Mouse (Mus musculus): ENCODE measurements around the gene Gnaz.

The Gnaz gene

DNA sequence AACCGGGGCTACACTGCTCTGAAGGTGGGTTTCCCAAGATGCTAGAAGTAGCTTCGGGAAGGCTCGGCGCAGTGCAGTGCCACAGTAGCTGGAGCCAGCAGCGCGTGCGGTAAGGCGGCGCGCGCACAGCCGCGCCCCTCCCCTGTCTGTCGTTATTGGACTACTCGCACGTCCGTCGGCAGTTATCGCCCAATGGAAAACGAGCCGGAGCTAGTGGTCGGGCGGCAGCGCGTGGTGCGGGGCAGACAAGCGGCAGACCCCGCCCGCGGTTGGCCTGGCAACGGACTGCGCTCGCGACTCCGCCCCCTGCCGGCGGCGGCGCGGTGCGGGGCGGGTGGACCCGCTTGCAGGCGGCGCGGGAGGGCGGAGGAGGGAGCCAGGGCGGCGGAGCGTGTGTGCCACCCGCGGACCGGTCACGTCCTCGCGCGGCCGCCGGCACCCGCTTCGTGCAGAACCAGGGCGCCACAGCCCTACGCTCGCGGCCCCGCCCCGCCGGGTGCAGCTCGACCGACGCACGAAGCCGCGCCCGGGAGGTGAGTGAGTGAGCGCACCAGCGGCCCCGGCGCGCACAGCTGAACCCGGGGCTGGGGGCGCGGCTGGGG is at the start of gene Gnaz:
Gene Gnaz (plus strand): TSS at position 328 of the 602 bp plus-strand sequence.
- in situ Hi-C loops (cut with MboI, MseI): no loop called here

DNA sequence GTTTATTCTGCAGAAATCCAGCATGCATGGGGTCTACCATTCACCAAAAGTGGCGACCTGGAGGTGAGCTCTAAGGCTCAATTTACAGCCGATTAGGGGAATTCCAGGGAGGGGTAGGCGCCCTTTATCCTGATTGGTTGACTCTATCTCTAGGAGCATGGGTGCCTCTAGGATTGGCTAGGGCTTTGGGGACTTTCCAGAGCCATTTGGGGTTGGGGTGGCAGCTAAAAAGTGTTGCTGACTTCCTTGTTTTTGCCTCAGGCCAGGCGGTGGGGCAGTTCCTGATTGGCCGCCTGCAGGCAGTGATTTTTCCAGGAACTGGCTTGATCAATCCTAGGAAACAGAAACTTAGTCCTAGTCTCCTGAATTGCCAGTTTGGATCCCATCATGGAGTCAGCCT is 47.7 kb upstream of the Gnaz start:
- in situ Hi-C loops (cut with MboI, MseI): no loop called here

DNA sequence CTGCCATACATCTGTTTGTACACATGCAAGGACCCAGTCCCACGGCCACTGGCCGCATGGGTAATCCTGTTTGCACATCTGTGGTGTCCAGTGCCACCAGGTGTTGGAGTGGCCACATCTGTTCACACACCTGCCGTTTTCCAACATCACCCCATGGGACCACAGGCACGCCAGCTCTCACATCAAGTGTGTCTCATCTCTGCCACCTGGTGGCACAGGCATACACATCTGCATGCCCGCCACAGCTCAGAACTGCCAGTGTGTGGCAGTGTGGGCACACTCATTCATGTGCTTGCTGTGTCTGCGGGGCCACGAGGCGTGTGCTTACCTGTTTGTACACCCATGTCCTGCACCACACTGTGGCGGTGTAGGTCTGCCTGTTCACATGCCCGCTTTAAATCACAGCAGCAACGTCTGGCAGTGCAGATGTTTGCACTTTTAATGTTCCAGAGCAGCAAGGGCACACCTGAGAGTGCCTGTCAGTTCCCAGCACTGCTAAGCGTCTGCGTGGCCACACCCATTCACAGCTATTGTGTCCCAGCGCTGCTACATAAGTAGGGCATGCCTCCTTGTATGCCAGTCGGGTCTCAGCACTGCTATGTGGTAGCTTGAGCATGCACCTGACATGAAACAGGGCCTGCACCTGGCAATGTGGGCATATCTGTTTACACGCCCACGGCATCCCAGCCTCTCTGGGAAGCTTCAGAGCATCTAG is 46.0 kb upstream of the Gnaz start:
- in situ Hi-C loops (cut with MboI, MseI): no loop called here

DNA sequence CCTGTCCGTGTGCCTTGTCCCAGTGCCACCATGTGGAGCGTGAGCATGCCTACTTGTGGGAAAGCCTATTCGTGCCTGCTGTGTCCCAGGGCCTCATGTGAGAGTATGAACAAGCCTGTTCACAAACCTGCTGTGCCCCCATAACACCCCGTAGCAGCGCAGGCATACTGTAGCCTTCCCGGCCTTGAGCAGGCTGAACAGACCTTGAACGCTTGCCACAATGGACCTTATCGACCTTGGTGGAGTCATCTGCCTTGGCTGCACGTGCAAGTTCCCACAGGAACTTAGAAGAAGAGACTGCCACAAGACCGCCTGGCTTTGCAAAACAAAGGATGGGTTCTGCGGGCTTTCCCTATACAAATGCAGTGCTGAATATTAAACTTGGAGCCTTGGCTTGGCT is 45.4 kb upstream of the Gnaz start:
- in situ Hi-C loops (cut with MboI, MseI): no loop called here

DNA sequence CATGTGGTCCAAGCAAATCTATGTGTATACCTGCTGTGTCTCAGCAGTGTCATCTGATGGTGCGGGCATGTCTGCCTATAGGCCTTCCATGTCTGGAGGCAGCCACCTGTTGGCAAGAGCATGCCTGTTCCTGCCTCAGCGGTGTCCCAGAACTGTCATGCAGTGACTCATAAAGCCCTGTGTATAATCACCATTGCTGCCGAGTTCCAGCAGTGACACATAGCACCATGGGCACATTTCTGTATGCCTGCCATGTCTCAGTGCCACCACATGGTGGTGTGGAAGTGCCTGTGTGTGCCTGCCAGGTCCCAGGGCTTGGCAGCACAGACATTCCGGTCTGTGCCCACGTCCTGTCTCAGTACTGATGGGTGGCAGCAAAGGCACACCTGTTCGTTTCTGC is 44.2 kb upstream of the Gnaz start:
- in situ Hi-C loops (cut with MboI, MseI): no loop called here

DNA sequence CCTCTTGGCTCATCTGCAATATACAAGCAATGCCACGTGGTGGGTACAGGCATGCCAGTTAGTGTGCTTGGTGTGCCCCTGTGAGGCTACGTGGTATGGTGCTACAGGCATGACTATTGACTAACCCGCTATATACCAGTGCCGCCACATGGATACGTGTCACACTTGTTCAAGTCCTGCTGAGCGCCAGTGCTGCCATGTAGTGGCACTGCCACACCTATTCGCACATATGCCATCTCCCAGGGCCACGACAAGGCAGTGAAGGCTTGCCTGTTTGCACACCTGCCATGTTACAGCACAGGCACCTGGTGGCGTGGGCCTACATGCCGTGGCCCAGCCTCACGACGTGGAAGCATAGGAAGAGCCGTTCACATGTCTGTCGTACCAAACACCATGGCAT is 42.7 kb upstream of the Gnaz start:
- in situ Hi-C loops (cut with MboI, MseI): no loop called here

DNA sequence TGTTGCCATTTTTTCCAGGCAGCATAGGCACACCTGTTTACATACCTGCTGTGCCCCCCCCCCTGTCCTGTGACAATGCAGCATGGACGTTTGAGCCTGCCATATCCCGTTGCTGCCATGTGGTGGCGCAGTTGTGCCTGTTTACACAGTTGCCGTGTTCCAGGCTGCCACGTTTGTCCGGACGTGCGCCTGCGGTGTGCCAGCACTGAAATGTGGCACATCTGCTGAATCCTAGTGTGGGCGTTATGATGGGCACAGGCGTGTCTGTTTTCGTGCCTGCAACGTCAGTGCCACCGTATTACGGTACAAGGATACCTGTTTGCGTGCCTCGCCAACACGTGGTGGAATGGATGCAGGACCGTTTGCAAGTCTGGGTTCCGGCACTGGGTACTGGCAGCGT is 41.7 kb upstream of the Gnaz start:
- in situ Hi-C loops (cut with MboI, MseI): no loop called here

DNA sequence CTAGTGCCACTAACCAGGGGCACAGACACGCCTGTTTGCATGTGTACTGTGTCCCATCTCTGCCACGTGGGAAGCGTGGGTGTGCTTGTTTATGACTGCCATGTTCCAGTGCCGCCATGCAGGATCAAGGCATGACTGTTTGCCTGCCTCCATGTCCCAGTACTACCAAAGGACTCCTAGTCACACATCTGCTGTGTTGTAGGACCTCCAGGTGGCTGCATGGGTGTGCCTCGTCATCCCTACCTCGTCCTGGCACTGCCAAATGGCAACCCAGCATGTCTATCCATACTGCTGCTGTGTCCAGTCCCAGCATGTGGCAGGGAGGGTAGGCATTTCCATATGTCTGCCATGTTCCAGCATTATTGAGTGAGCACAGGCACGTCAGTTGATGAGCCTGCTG is 38.7 kb upstream of the Gnaz start:
- in situ Hi-C loops (cut with MboI, MseI): no loop called here

DNA sequence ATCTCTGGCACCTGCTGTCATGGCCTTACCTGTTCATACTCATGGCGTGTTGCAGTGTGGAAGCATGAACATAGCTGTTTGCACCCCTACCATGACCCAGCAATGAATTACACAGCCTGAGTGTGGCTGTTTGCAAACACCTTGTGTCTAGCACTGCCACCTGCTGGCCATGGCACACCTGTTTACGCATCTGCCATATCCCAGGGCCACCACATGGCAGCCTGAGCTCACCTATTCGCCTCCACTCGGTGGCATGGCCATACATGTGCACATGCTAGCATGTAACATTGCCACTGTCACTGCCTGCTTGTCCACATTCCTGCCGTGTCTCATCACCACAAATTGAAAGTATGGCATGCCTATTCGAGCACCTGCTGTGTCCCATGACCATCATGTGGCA is 37.4 kb upstream of the Gnaz start:
- in situ Hi-C loops (cut with MboI, MseI): no loop called here

DNA sequence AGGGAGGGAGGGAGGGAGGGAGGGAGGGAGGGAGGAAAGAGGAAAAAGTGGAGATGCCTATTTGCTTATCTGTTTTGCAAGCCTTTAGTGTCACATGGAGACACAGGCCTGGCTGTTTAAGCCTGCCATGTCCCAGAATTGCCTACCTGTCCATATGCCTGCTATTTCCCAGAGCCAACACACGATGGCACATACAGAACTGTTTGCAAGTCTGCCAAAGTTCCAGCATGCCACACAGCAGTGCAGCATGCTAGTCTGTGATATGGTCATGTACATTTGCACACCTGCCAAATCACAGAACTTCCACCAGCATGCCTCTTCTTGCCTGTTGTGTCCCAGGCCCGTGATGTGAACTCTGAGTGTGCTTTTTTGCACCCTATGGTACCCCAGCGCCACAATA is 36.4 kb upstream of the Gnaz start:
- in situ Hi-C loops (cut with MboI, MseI): no loop called here

DNA sequence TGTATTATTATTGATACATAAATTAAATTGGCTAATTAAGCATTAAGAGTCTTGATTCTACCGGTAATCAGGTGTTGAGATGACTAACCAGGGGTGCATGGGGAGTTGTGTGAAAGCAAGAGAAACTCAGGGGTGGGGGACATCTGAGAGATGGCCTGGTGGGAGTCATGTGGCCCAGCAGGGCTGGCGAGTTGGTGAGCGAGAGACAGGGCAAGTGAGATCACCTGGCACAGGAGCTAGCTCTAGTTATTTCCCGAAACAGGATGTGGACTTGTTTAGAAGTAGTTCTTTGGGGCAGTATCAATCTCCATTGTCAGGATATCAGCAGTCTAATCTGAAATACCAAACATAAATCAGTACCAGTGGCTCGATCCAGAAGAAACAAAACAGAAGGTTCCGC is 35.3 kb upstream of the Gnaz start:
- in situ Hi-C loops (cut with MboI, MseI): no loop called here

DNA sequence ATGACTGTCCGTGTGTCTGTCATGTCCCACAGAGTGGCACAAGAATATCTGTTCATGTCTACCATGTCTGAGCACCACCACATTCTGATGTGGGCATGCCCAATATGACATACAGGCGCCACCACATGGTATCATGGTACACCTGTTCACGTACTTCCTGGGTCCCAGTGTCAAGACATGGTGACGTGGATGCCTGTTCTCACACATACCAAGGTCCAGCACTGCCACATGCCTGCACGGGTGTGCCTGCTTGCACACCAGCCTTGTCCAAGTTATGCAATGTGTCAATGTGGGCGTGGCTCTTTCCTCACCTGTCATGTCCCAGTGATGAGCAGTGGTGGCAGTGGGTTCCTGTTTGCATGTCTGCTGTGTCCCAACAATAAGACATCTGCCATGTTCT is 34.5 kb upstream of the Gnaz start:
- in situ Hi-C loops (cut with MboI, MseI): no loop called here

DNA sequence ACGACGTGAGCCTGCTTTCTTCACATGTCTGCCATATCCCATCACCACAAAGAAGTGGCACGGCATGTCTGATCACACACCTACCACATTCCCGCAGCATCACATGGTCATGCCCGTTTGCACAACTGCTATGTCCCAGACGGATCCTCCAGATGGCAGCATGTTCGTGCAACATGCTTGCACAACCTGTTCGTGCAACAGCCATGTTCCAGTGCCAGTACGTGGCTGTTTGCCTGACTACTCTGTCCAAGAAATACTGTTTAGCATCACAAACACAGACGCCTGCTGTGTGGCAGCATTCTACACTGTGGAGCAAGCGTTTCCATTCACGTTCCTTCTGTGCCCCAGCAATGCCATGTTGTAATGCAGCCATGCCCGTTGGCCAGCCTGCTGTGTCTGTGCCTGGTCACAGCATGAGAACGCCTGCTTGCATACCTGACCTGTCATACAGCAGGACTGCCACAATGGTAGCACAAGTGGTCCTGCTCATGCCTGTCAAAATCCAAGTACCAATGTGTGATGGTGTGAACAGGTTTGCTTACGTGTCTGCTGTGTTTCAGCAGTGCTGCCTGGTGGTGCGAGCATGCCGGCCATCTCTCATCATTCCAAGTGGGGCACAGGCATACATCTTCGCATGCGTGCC is 33.3 kb upstream of the Gnaz start:
- in situ Hi-C loops (cut with MboI, MseI): no loop called here

DNA sequence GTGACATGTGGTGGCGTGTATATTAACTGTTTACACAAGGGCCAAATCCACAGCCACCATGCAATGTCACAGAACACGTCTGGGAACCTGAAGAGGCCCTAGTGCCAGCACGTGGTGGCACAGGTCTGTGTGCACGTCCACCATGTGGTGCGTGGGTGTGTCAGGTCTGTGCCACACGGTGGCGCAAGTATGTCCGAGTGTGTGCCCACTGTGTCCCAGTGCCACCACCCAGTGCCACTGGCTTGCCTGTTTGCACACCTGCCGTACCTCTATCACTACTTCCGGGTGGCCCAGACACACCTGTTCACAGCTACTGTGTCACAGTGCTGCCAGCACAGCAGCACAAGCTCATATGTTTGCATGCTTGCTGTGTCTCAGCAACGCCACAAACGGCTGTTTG is 32.5 kb upstream of the Gnaz start:
- in situ Hi-C loops (cut with MboI, MseI): no loop called here

DNA sequence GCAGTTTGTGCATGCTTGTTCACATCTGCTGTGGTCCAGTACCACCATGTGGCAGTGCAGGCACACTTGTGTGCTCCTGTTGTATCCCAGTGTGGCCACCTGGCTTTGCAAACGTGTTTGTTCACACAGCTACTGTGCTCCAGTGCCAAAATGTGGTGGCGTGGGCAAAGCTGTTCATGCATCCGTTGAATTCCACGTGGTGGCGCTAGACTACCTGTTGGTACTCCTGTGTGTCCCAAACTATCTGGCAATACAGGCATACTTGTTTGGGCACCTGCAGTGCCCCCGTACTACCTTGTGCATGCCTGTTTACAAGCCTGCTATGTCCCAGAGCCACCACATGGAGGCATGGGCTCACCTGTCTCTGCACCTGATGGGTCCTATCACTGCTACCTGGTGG is 32.0 kb upstream of the Gnaz start:
- in situ Hi-C loops (cut with MboI, MseI): loop anchor here (5.0 kb wide), 1 partner anchor 217 kb away; no protein-coding TSS in a partner anchor

DNA sequence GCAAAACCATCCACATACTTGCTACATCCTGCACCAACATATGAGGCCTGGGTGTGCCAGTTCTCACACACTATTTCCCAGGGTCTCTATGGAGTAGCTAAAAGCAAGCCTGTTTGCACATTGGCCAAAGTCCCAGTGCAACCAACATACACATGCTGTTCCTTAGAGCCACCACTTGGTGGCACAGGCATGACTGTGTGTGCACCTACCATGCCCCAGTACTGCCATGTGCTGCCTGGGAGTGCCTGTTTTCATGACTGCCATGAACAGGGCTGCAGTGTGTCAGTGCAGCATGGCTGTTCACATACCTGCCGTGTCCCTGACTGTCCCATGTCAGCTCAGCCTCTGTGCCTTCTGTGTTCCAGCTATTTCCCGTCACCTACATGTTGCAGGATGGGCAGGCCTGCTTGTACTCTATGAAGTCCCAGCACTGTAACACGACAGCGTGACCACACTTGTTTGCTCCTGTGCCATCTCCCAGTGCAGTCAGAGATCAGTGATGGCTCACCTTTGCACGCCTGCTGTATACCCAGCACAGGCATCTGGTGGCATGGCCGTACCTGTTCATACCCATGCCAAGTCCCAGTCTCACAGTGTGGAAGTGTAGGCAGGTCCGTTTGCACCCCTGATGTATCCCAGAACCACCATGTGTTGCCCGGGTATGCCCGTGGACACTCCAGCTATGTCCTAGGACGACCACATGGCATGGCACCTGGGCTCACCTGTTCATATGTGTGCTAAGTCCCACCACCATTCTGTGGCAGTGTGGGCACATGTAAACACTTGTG is 29.8 kb upstream of the Gnaz start:
- in situ Hi-C loops (cut with MboI, MseI): loop anchor here (5.0 kb wide), 1 partner anchor 215 kb away; no protein-coding TSS in a partner anchor

DNA sequence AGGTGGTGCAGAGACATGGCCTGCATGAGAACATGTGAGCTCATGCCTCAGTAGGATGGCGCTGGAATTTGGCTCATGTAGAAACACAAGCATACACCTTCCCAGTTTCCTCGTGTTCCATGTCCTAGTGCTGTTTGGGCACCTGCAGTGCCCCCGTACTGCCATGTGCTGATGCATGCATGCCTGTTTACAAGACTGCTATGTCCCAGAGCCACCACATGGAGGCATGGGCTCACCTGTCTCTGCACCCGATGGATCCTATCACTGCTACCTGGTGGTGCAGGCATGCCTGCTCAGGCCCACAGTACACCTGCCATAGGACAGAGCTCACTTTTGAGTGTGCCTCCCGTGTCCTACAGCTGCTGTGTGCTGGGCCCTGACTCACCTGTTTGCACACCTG is 28.6 kb upstream of the Gnaz start:
- in situ Hi-C loops (cut with MboI, MseI): loop anchor here (5.0 kb wide), 1 partner anchor 214 kb away; no protein-coding TSS in a partner anchor

DNA sequence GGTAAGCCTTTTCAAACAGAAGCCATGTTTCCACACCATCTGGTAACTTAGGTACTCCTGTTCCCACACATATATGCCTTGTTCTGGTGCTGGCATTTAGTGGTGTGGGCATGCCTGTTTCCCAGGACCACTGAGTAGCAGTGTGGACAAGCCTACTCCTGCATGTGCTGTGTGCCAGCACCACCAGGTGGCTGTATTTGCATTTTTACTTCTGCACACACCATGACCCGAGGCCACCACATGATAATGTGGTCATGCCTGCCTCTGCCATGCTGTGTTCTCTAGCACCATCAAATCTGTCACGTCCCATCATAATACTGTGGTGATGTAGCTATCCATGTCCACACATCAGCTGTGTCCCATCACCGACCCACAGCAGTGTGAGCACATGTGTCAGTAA is 27.7 kb upstream of the Gnaz start:
- in situ Hi-C loops (cut with MboI, MseI): loop anchor here (5.0 kb wide), 1 partner anchor 213 kb away; no protein-coding TSS in a partner anchor

DNA sequence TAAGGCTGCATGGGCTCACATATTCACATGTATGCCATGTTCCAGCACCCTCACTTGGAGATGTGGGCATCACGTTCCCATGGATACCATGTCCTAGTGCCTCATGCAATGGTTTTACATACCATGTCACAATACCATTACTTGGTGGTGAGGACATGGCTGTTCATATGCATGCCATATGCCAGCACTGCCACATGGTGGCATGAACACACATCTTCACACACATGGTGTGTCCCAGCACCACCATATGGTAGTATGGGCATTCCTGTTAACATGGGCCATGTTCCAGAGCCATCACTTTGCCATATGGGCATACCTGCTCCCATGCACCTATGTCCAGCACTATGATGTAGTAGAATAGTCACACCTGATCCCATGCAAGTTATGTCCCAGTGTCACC is 26.2 kb upstream of the Gnaz start:
- in situ Hi-C loops (cut with MboI, MseI): loop anchor here (5.0 kb wide), 1 partner anchor 82 kb away; no protein-coding TSS in a partner anchor

DNA sequence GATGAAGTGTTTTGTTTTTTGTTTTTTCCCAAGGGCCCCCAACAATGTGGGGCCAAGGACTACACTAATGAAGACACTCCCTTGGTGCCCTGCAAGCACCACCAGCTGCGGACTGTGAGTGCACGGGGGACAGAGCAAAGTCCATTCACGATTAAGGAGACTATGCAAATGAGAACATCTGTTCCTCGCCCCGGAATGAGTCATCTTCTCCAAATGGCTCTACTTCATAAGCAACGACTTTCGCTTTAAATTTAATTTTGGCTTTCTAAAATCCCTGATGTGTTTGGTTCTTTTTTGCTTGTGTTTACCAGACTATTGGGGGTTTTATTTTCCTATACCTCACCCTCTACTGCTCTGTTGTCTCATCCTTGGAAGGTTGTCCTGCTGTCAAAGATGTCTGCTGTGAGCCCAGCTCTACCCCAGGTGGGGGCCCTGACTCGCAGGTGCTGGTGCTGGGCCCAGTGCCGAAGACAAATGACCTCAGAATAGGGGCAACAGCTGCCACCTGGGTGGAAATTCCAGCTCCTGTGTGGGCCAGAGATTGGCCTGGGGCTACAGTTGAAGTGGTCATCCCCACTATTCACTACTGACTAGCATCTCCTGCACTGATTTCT is 14.0 kb upstream of the Gnaz start:
- in situ Hi-C loops (cut with MboI, MseI): no loop called here

DNA sequence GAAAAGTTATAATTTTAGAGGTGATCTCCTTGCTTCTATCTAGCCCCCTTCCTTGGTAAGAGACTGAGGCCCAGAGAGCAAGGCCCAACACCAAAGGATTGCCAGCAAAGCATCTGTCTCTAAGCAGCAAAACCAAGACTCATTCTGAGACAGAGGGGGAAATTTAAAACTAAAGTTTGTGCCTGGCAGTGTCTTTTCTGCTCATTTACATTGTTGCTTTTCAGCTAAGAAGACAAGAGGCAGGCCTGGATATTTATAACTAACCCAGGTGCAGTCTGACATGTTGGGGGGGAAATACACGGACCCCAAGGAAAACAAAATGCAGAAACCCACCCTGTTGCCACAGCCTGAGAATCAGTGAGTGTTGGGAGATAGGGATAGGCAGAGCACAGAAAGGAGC is 2.6 kb upstream of the Gnaz start:
- in situ Hi-C loops (cut with MboI, MseI): no loop called here

Measured in T-helper 1 cell (primary cell).